Mouse (Mus musculus) layer of hippocampus, adult 18-20 months (tissue): Measurements from ENCODE around the gene Vmn2r23. TPM values are rescaled to one million over a fixed set of nuclear protein-coding genes. Genes with fewer than 3 reads are reported as not detected.
"Not testable (repeated sequence)": the region's sequence is repeated elsewhere in the genome, so short reads cannot be mapped to it uniquely, and the experiment has no call there.

Source experiments
- DNase-seq, 2 experiments: peaks; one replicate each; pipeline ENCODE4 v3.0.0; 2022; ENCODE audit warnings: low spot score in 2 of 2
- long read RNA-seq: library from polyadenylated mRNA; stranded (forward); transcript quantifications from one replicate; pipeline ENCODE4 v2.0.0, GENCODE M21; 2021
- total RNA-seq, 2 experiments: library from RNA; stranded (reverse); gene quantifications; 2 replicates each; pipeline ENCODE4 v1.2.3; 2021

The Vmn2r23 gene
- total RNA-seq: not detected
- long read RNA-seq: 0 reads

DNA sequence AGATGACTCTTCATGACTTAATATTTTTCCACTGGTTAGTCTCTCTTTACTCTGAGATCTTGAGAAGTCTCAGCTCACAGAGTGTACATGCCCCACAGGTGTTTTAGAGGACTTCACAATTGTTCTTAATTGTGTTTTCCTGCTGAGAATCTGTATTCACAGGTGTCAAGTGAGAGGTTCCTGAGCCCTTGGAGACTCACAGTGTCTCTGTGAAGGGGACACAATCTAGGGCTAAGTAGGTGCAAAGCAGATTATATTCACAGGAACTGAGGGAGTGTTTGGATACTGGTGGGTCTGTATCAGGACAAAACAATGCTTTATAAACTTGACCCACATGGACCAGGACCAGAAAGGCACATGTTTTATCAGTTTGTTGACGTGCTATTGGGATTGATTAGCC, at the start of gene Vmn2r23:
Gene Vmn2r23, plus strand, starts transcription at position 301 of the 400 bp plus-strand sequence.
- DNase-seq: no peak

DNA sequence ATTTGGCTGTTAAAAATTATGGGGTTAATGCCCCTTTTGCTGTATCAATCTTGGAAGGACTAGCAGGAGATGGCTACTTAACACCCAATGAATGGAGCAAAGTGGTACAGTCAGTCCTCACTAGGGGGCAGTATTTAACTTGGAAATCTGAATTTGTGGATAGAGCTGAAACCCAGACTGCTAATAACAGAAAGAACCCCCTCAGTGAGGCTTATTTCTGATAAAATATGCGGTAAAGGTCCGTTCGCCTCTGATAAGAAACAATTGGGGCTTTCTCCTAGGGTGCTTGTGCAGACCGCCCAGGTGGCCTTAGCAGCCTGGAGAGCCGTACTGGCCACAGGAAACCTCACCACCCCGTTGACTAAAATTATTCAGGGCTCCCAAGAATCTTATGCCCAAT, 45.4 kb upstream of the Vmn2r23 start:
- peak; percentile 9 to 58 for DNase-seq

GRCm38 (mm10) chr6:123696639-123697038, 5.8 kb upstream of the Vmn2r23 start:
- not testable (repeated sequence) for DNase-seq

DNA sequence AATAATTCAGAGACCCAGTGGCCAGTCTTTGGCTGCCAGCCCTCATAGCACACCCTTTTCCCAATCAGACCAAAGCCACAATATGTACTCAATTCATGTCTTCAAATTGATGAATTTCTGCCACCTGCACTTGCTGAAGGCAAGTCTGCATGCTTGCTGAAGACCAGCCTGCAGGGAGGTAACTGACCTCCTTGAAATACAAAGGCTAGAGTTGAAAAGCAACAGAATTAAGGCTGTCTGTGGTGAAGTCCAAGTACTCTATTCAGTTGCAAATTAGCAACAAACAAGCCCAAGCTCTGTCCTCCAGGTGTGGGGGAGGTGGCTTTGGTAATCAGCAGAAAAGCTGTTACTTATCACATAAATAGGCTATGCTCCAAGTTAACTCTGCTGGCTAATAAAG, 5.3 kb upstream of the Vmn2r23 start:
- no peak for DNase-seq

GRCm38 (mm10) chr6:123770031-123770430, 67.6 kb downstream of the Vmn2r23 start:
- no peak for DNase-seq

- no peak for DNase-seq
Observed at GRCm38 (mm10) chr6:123778579-123778978, 76.1 kb downstream of the Vmn2r23 start, which contains the start of gene Vmn2r24. Vmn2r24 (plus strand) TSS chr6:123778879.

- DNase-seq: no peak
Observed at GRCm38 (mm10) chr6:123784857-123785256, 82.4 kb downstream of the Vmn2r23 start.

DNA sequence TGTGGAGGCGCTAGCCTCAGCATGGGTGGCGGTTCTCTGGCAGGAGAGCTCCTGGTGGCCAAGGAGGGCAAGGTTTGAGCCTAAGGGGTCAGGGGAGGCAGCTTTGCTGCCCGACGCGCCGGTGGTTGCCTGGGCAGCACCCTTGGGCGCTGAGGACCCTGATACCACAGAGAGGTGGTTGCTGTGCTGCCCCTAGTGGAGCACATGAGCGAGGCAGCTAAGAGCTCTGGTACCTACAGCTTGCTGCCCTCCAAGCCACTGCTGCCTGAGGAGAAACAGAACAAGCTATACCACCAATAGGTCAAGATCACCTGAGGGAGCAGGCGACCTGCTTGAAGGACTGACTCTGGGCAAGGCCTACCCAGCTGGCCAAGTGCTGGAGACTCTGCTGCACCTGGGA, 91.3 kb downstream of the Vmn2r23 start:
- DNase-seq: no peak

Other genes with a start within 250 kb of the Vmn2r23 start
- not detected for gene Vmn2r21, start 169.3 kb upstream of the Vmn2r23 start, total RNA-seq
- gene Vmn2r22, start 51.9 kb upstream of the Vmn2r23 start, total RNA-seq: not detected
- not detected for gene Vmn2r24, start 76.2 kb downstream of the Vmn2r23 start, total RNA-seq
- not detected for gene Vmn2r25, start 150.8 kb downstream of the Vmn2r23 start, total RNA-seq